Mouse (Mus musculus) heart, adult 2 months (tissue): ENCODE measurements at regions not wholly inside any gene's neighbourhood (a gene's known extent, or its start where the extent isn't known, plus 50 kb on each side); places are given as distances from the start of the nearest gene placed in this dataset.

Source experiments
- DNase-seq, 2 experiments: peaks; one replicate each; pipeline ENCODE4 v3.0.0; 2021
- H3K27ac ChIP-seq: fragments of 200-600 bp; 2 replicates; pipeline ENCODE4 v1.8.1; 2022
- H3K27me3 ChIP-seq: fragments of 200-500 bp; 2 replicates; pipeline ENCODE4 v1.6.1; 2012; ENCODE audit warnings: mild to moderate bottlenecking, low read length, inconsistent platforms, mixed read lengths; ENCODE audit not compliant: control insufficient read depth, insufficient read depth
- H3K36me3 ChIP-seq: fragments of 200-500 bp; 2 replicates; pipeline ENCODE4 v1.6.1; 2012; ENCODE audit warnings: low read length, inconsistent platforms; ENCODE audit not compliant: control insufficient read depth, insufficient read depth
- H3K4me1 ChIP-seq: fragments of 200-500 bp; 2 replicates; pipeline ENCODE4 v1.6.1; 2011; ENCODE audit warnings: low read length; ENCODE audit not compliant: control insufficient read depth, insufficient read depth
- H3K4me3 ChIP-seq: fragments of 200-600 bp; 2 replicates; pipeline ENCODE4 v1.8.1; 2022
- H3K79me2 ChIP-seq: fragments of 200-500 bp; replicated peaks from 2 replicates; pipeline ENCODE4 v1.6.1; 2012; ENCODE audit warnings: mild to moderate bottlenecking, inconsistent platforms, low read length, moderate library complexity, mixed read lengths; ENCODE audit not compliant: control insufficient read depth, insufficient read depth
- H3K9ac ChIP-seq: fragments of 200-500 bp; 2 replicates; pipeline ENCODE4 v1.6.1; 2012; ENCODE audit warnings: low read depth, mild to moderate bottlenecking, control low read depth, inconsistent platforms, low read length, mixed read lengths
- CTCF ChIP-seq: fragments of 200-600 bp; IDR thresholded peaks from 2 replicates; pipeline ENCODE4 v1.8.1; 2022; ENCODE audit warnings: antibody characterized with exemption, mild to moderate bottlenecking, moderate library complexity
- EP300 ChIP-seq: fragments of 200-500 bp; IDR thresholded peaks from 2 replicates; pipeline ENCODE4 v1.6.1; 2011; ENCODE audit warnings: low read depth, low read length, control low read depth; ENCODE audit not compliant: insufficient read depth
- POLR2A ChIP-seq: fragments of 200-500 bp; IDR thresholded peaks from 2 replicates; pipeline ENCODE4 v1.6.1; 2011; ENCODE audit warnings: mild to moderate bottlenecking, low read depth, low read length, control low read depth; ENCODE audit not compliant: insufficient read depth
- whole genome bisulfite sequencing: fragments of 180-500 bp; shearing (Covaris S2); methylation state at CpG from one replicate; pipeline ENCODE4 v1.1.7; 2018; 5-methylcytosine and 5-hydroxymethylcytosine counted together
- intact Hi-C: fragments of 180-260 bp; cut with DNase I; formaldehyde crosslinking; loops from one replicate; pipeline ENCODE4 v1.15.1; 2025

GRCm38 (mm10) chr12:105936812-105937530 is 73.1 kb upstream of the Vrk1 start:
- no peak overlapping the region for H3K4me3 ChIP-seq
- TF ChIP-seq EP300, result no peak
- TF ChIP-seq CTCF, result no peak
- TF ChIP-seq POLR2A, result no peak
- DNase-seq, result peak in 1 of 2 experiments; percentile 40
- no peaks in the 10 kb centered on the region for H3K36me3 ChIP-seq
- no peak overlapping the region for H3K9ac ChIP-seq
- H3K27ac ChIP-seq, result no peak overlapping the region
- H3K27me3 ChIP-seq, result no peaks in the 10 kb centered on the region
- no peaks in the 10 kb centered on the region for H3K4me1 ChIP-seq
- 55% methylated on average over 18 of the region's 18 CpGs for WGBS
- H3K79me2 ChIP-seq, result no peaks in the 10 kb centered on the region
- intact Hi-C loops, result no loop called here

- 65% methylated on average over 20 of the region's 20 CpGs for WGBS
- TF ChIP-seq EP300 (no peak), POLR2A (no peak), CTCF (no peak)
Measured at GRCm38 (mm10) chr12:105942136-105943076, 67.6 kb upstream of the Vrk1 start.

GRCm38 (mm10) chr12:105943077-105943433 is 67.0 kb upstream of the Vrk1 start:
- no peaks in the 10 kb centered on the region for H3K4me1 ChIP-seq
- TF ChIP-seq POLR2A, result no peak
- no peak for TF ChIP-seq CTCF
- TF ChIP-seq EP300, result no peak
- no peaks in the 10 kb centered on the region for H3K27me3 ChIP-seq
- H3K27ac ChIP-seq, result no peak overlapping the region
- H3K4me3 ChIP-seq, result no peak overlapping the region
- intact Hi-C loops, result no loop called here
- H3K79me2 ChIP-seq, result no peaks in the 10 kb centered on the region
- no peak for DNase-seq
- H3K9ac ChIP-seq, result no peak overlapping the region
- H3K36me3 ChIP-seq, result no peaks in the 10 kb centered on the region
- WGBS, result 71% methylated on average over 8 of the region's 8 CpGs

More at GRCm38 (mm10) chr12:105942136-105943076, 67.6 kb upstream of the Vrk1 start:
- intact Hi-C loops, result no loop called here
- DNase-seq, result no peak
- H3K79me2 ChIP-seq, result no peaks in the 10 kb centered on the region
- no peak overlapping the region for H3K27ac ChIP-seq
- no peaks in the 10 kb centered on the region for H3K27me3 ChIP-seq
- no peak overlapping the region for H3K4me3 ChIP-seq
- H3K4me1 ChIP-seq, result no peaks in the 10 kb centered on the region
- H3K36me3 ChIP-seq, result no peaks in the 10 kb centered on the region
- H3K9ac ChIP-seq, result no peak overlapping the region

GRCm38 (mm10) chr12:105947332-105947731 is 62.7 kb upstream of the Vrk1 start:
- WGBS, result 55% methylated on average over 5 of the region's 5 CpGs
- Histone ChIP-seq H3K27ac (no peak overlapping the region), H3K4me1 (no peaks in the 10 kb centered on the region), H3K79me2 (no peaks in the 10 kb centered on the region), H3K27me3 (no peaks in the 10 kb centered on the region), H3K9ac (no peak overlapping the region), H3K36me3 (no peaks in the 10 kb centered on the region), H3K4me3 (no peak overlapping the region)
- intact Hi-C loops, result no loop called here
- TF ChIP-seq CTCF (peak; percentile 13; the same call in 1 of the 2 replicates), POLR2A (no peak)
- no peak for DNase-seq

- TF ChIP-seq POLR2A (no peak), EP300 (no peak), CTCF (no peak)
- DNase-seq, result no peak
- no peaks in the 10 kb centered on the region for H3K27me3 ChIP-seq
- no peaks in the 10 kb centered on the region for H3K4me1 ChIP-seq
- intact Hi-C loops, result no loop called here
- no peaks in the 10 kb centered on the region for H3K36me3 ChIP-seq
- no peak overlapping the region for H3K27ac ChIP-seq
- WGBS, result 70% methylated on average over 2 of the region's 2 CpGs
- no peak overlapping the region for H3K9ac ChIP-seq
- no peak overlapping the region for H3K4me3 ChIP-seq
- no peaks in the 10 kb centered on the region for H3K79me2 ChIP-seq
Measured at GRCm38 (mm10) chr12:105948322-105948721, 61.7 kb upstream of the Vrk1 start.
